Mouse (Mus musculus) regulatory T cell (primary cell): ENCODE data around the gene Asb17.

Experiments used
- in situ Hi-C: fragments of 300-600 bp; cut with MboI, MseI; formaldehyde crosslinking; loops from one replicate; pipeline ENCODE4 v1.15.1; 2025; ENCODE audit warnings: high pct_unique_total_duplicates

The Asb17 gene

DNA sequence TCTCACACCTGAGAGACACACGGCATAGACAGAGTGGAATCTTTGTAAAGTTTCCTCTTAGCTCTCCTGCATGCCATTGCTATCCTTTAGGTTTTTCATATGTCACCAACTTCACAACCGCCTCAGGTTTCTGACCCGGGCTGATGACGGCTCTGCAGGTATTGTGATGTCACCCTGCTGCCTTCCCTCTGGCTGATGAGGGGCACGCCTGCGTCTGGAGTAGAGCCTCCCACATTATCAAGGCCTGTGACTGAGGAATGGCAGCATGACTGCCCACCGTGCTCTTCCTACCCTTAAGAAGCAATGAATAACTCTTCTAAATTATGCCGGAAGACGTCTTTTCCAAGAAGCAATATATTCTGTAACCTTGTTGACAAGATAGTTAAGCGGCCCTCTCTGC, at the start of gene Asb17:
TSS of gene Asb17 (plus strand) at position 180 of the 400 bp plus-strand sequence.
- in situ Hi-C loops, result no loop called here

DNA sequence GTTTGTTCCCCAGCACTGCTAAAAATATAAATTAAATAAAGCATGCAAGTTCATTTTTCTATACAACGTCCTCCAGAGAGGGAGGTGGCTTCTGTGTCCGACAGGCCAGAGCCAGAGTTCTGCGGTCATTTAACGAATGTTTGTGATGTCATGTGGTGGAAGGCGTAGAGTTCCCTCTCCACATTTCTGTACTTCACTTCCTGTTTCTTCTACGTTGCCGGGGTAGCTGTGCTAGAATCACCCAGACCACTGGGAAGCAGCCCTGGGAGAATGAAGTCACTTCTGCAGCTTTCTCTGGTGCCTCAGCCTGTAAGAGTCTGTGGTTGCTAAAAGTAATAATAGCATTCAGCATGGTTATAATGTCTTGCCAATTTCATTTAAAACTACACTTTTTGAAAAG, 46.4 kb upstream of the Asb17 start:
- in situ Hi-C loops, result no loop called here

DNA sequence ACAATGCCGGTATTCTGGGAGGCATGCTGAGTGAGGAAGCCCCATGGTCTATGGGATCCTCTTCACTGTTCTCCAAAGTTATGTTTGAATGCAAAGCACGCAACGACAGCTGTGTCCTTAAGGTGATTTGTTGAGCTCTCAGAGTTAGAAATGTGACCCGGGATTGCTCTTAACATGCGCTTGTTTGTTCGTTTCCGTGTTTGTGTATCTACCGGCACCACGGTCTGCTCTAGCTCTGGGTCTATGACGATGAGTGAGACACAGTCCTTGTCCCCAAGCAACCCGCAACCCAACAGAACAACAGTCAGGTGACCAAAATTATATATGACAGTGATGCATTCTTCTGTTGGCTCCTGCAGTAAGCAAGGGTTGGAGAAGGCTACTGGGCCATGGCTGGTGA, 44.4 kb upstream of the Asb17 start:
- in situ Hi-C loops, result loop anchor here (10.0 kb wide), 1 partner anchor 145 kb away; no protein-coding TSS in a partner anchor

DNA sequence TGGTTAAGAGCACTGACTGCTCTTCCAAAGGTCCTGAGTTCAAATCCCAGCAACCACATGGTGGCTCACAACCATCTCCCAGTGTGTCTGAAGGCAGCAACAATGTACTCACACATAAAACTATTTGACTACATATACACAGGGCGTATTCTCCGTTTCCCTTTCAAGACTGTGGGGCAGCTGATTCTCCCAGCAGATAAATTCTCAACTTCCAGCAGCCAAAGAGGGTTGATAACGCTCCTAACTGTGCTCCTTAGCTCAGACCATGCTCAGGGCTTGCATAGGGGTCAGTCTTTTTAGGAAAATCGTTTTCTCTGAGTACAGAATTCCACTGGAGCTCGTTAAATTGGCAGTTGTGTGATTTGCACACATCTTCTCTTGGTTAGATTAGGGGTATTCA, 43.3 kb upstream of the Asb17 start:
- in situ Hi-C loops, result loop anchor here (10.0 kb wide), 1 partner anchor 146 kb away; no protein-coding TSS in a partner anchor

DNA sequence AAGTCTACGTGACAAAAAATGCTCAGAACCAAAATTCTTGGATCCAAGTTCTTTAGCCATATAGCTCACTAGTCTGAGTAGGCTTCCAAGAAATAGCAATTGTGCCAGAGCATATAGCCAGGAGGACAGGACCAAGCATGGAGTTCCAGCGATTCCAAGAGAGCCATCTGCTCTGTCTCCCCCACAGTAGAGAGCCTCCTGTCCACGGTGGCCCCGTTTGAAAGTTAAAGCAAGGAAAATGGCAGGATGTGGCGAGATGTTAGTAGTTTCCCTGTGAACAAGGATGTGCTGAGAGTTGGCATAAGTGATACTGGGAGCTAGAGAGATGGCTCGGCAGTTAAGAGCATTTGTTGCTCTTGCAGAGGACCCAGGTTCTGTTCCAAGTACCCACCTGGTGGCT, 42.5 kb upstream of the Asb17 start:
- in situ Hi-C loops, result loop anchor here (10.0 kb wide), 1 partner anchor 147 kb away; no protein-coding TSS in a partner anchor

DNA sequence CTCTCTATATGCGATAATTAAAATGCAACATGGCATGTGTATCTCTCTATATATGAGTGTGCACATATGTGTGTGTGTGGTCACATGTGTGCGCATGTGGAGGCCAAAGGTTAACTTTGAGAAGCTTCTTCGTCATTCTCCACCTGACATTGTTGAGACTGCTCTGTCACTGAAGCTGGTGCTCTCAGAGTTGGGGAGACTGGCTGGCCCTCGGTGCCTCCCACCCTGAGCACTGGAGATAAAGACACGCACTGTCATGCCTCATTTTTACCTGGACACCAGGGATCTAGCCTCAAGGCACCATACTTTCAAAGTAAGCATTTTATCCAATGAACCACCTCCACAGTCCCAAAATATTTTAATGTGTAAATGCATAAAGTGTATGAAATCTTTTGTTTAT, 41.4 kb upstream of the Asb17 start:
- in situ Hi-C loops, result loop anchor here (10.0 kb wide), 1 partner anchor 148 kb away; no protein-coding TSS in a partner anchor

DNA sequence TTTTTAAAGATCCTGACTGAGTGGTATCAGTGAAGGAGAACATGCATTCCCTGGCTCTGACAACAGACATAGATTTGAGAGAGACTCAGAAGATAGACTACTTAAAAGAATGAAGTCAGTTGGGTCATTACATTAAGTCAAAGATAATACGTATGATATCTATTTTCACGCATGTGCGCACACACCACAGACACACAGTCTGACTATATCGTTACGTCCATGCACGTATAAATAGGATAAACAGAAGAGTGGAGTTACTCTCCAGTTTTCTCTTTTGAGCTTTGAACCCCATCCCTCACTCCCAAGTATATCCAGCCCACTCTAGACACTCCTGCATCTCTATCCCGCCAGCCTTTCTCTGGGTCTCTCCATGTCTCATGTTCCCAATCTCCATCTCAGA, 40.0 kb upstream of the Asb17 start:
- in situ Hi-C loops, result loop anchor here (10.0 kb wide), 1 partner anchor 149 kb away; no protein-coding TSS in a partner anchor

DNA sequence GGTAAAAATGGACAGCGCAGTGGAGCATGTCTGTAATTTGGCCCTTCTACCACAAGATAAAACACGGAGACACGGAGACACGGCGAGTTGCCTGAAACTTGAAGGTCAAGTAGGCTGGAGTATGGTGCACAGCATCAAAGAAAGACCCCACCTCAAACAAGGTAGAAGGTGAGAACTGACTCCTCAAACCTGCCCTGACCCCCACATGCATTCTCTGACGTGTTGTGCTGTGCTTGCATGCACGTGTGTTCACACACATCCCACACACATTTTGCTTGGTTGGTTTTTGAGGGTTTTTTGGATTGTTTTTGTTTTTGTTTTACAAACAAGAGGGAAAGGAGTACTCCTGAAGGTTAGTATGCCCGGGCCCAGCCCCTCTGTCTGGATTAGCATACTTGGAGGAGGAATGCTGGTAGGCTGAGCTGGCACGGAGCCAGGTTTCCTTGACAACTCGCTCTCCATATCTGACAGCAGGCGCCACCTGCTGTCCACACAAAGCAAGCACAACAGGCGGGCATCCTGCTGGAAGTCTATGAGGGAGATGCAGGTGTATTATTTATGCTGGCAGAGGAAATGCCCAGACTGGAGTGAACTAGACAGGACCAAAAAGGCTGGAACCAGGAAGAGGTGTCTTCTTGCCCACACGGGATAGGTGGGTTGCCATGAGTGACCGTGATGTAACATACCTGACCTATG, 37.8 kb upstream of the Asb17 start:
- in situ Hi-C loops, result loop anchor here (10.0 kb wide), 1 partner anchor 151 kb away; no protein-coding TSS in a partner anchor

DNA sequence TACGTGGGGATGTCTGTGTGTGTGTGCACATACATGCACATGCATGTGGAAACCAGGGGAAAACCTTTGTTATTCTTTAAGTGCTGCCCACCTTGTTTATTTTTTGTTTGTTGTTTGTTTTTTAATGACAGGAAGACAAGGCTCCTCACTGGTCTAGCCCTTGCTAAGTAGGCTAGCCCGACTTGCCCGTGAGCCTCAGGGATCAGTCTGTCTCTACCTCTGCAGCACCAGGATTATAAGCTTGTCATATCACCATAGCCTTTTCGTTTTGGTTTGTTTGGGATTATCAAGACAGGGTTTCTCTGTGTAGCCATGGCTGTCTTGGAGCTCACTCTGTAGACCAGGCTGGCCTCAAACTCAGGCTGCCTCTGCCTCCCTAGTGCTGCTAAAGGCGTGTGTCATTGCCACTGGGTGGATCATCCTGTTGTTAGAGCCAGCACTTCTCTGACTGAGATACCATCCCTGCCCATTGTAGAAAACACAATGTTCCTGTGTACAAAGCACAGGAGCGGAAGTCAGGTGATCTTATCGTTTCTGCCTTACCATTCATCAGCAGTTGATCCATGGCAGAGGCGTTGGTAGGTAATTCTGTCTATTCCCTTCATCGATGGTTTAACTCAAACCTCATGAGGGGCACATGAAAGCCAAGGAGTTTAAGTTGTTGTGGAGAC, 37.1 kb upstream of the Asb17 start:
- in situ Hi-C loops, result loop anchor here (10.0 kb wide), 1 partner anchor 152 kb away; no protein-coding TSS in a partner anchor

DNA sequence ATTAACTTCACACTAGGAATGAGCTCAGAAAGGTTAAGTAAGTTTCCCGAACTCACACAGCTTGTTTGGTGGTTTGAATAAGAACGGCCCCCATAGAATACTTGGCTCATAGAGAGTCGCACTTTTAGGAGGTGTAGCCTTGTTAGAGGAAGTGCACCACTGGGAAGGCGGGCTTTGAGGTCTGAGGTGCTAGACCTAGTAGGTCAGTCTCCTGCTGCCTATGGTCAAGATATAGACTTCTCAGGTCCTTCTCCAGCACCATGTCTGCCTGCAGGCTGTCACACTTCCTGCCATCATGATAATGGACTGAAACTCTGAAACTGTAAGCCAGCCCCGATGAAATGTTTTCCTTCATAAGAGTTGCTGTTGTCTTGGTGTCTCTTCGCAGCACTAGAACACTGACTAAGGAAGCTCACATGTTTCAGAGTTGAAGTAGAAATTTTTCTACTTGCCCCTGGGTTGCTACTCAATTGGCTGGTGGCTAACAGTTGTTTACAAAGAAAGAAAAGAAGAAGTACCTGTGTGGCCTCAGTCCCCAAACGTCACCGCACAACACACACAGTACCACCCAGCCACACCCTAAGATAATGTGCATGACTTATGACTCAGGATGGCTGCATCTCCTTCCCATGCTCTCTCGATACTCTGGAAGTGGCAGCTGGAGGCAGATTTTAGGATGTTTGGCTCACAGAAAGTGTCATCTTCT, 36.4 kb upstream of the Asb17 start:
- in situ Hi-C loops, result loop anchor here (10.0 kb wide), 1 partner anchor 153 kb away; no protein-coding TSS in a partner anchor

DNA sequence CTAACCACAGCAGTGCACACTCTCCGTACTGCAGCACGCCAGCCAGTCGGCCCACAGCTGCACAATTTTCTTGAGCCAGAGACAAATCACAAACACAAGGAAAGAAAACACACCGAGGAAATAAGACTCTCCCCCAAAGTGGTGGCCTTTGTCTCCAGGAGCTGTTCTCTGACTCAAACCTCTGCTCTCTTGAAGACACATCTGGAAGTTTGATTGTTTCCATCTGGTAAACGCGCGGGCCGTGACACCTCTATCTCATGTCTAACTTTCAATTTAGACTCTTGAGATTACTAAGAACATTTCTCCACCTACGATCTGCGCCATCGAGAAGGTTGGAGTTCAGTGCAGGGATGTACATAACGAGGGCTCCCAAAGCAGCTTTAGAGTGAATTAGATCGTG, 35.6 kb upstream of the Asb17 start:
- in situ Hi-C loops, result loop anchor here (10.0 kb wide), 1 partner anchor 154 kb away; no protein-coding TSS in a partner anchor

DNA sequence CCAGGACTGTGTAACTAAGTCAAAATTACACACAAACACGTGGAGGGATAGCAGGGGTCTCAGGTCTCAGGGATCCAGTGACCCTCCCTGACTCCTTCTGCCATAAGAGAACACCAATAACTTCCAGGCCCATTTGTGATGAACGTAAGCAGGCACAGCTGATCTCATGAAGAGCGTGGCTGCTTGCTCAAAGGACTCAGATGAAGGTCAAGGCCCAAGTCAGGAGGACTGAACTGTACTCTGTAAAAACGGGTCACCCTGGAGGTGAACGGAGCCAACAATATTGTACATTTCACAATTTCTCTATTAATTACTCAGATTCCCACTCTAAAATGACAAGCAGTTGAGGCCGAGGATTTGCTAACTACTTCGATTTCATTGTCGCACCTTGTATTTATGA, 30.0 kb upstream of the Asb17 start:
- in situ Hi-C loops, result no loop called here

DNA sequence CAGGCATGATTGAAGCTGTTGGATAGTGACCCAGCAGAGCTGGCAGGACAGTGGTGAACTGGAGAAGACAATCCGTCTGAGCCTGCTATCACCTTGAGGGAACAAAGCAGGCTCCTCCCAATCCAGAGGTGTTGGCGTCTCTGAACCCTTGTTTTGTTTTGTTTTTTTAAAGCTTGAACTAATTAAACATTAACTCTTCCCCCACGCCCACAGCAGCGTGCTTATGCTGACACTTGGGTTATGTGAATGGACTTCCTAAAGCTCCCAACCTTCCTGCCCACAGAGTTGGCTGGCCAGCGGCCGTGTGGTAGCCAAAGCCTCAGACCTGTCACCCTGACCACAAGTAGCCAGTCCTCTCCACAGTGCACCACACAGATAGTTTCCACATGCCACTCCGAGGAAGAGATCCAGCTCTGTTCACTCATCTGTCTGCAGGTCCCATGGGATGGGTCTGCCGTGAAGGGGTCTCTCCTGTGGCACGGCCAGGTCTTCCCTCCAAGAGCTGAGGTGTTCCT, 26.6 kb upstream of the Asb17 start:
- in situ Hi-C loops, result no loop called here

DNA sequence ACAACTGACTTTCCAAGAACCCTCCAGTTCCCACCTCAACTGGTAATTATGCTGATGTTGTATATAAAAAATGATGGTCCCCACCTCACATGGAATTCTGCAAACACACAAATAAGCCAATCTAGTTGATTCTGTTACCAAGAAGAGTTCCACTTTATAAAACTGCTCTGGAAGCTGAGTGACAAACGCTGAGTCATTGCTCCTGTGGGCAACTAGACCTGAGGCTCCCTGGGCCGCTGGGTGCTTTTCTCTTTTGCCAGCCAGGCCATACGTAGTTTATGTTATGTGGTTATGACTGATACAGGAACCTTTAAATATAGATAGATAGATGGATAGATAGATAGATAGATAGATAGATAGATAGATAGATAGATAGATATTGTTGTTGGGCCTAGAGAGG, 25.3 kb upstream of the Asb17 start:
- in situ Hi-C loops, result no loop called here

DNA sequence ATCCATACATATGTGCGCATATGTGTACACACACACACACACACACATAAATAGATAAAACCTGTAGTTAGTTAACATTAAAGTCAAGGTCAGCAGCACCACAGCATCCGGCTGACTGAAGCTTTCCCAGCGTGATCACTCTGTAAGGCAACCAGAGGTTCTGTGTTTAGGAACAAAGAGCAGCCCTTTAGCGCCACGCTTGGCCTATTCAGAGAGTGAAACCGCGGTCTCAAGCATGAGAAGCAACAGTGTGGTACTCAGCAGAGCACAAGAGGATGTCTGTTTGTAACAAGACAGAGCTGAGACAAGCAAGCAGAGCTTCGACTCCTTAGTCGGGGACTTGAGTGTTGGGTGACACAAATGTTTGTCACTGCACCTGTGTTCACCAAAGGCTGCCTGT, 24.6 kb upstream of the Asb17 start:
- in situ Hi-C loops, result no loop called here

DNA sequence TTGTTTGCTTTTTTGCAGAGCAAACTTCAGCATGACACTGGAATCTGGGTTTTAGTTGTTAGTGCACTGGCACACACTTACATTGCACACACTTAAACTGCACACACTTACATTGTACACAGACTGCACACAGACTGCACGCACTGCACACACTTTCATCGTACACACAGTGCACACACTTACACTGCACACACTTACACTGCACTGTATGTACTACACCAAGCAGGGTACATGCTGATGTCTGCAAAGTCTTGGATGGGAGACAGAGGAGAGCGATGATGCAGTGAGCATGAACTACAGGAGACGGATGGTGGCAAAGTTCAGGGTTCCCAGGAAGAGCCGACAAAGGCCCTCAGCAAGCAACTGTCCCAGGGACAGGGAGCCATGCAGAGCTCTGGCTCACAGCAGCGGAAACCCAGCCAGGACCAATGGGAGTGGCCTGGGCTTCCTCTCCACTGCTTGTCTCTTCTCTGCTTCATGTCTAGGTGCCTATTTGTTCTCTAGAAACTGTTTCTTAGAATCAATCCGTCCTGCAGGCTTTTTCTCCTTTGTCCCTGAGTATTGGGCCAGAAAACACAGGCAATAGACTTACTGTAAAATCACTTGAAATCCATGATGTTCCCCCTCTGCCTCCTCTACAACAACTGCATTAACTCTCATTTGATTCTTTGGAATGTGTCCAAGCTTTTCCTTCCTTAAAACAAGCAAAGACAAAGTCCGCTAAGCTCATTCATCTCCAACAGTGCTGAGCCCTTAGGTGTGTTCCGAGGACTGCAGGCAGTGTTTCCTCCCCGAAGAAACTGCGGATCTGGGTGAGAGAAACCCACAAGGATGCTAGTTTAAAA, 20.1 kb upstream of the Asb17 start:
- in situ Hi-C loops, result no loop called here

DNA sequence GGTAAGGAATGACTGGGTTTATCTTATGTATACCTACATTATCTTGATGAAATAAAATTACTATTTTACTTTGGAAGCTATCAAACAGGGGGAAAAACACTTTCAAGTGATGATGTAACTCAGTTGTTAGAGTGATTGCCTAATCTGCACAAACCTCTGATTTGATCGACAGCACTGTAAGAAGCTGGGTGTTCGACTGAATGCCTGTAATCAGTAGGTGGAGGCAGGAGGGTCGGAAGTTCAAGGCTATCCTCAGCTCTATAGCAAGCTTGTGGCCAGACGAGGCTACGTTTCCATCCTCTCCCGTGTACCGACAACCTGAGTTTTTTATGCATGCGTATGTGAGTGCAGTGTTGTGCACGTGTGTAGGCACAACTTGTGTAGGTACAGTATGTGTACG, 18.8 kb upstream of the Asb17 start:
- in situ Hi-C loops, result no loop called here

DNA sequence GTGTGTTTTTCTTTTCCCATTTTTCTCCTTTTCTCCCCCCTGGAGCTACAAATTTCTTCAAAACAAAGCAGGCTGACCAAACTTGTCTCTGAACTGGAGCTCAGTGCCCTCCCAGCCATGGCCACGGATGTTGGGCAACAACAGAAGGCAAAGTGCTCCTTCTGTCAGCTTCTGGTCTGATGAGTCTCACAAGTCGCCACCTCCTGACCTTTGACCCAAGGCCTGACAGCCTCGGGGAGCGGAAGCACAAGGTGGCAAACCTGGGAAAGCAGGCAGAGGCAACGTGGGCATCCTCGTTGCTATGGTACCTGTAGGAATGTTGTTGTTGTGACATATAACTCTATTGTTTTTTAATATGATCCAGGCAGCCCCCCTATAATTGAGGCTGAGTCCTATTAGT, 17.4 kb upstream of the Asb17 start:
- in situ Hi-C loops, result no loop called here

DNA sequence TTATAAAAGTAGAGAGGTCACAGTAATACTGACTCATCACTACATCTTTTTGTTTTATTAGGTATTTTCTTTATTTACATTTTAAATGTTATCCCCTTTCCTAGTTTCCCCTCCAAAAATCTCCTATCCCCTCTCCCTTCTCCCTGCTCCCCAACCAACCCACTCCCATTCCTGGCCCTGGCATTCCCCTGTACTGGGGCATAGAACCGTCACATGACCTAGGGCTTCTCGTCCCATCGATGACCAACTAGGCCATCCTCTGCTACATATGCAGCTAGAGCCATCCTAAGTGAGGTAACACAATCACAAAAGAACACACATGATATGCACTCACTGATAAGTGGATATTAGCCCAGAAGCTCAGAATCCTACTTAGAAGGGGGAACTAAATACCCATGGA, 14.2 kb upstream of the Asb17 start:
- in situ Hi-C loops, result loop anchor here (10.0 kb wide), 1 partner anchor 1955 kb away; no protein-coding TSS in a partner anchor

DNA sequence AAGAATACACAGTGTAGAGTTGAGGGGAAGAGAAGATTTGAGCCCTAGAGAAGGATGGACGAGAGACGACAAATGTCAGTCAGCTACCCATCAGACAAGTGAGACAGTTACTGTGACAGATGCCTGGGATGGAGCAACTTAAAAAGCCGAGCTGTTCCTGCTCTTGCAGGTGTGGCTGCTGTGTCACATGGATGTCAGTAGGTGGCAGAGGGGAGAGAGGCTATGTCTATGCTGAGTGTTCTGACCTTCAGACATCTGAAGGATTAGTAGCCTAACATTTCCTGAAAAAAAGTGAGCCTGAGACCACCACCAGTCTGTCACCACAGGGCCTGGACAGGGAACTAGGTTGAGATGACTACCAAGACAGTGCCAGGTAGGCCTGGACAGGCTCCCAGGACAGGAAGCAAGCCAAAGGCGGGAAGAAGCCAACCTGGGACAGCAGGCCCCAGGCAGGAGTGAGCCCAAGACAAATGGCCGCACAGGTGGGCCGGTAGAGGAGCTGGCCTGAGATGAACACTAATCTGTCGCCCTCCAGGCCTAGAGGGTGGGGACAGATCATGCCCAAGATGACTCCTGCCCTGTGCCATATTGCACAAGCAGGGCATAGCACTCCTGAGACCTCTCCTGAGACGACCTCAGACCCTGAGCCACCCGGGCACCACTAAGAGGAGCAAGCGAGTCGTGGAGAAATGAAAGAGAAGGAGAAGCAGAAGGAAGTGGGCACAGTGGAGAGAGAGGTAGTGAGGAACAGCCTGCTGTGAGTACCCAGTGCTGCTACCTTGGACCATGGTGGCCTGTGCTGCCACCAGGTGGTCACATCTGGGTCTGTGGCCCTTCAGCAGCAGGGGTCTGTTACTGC, 12.8 kb upstream of the Asb17 start:
- in situ Hi-C loops, result loop anchor here (10.0 kb wide), 1 partner anchor 1954 kb away; no protein-coding TSS in a partner anchor
